Mouse (Mus musculus): Measurements from ENCODE around the gene Acp5. TPM values are rescaled to one million over a fixed set of nuclear protein-coding genes. Genes with fewer than 3 reads are reported as not detected.

Acp5 gene
- total RNA-seq, 4 experiments from 2014 or later = 0.17 to 2.9 (median 1.4) TPM

DNA sequence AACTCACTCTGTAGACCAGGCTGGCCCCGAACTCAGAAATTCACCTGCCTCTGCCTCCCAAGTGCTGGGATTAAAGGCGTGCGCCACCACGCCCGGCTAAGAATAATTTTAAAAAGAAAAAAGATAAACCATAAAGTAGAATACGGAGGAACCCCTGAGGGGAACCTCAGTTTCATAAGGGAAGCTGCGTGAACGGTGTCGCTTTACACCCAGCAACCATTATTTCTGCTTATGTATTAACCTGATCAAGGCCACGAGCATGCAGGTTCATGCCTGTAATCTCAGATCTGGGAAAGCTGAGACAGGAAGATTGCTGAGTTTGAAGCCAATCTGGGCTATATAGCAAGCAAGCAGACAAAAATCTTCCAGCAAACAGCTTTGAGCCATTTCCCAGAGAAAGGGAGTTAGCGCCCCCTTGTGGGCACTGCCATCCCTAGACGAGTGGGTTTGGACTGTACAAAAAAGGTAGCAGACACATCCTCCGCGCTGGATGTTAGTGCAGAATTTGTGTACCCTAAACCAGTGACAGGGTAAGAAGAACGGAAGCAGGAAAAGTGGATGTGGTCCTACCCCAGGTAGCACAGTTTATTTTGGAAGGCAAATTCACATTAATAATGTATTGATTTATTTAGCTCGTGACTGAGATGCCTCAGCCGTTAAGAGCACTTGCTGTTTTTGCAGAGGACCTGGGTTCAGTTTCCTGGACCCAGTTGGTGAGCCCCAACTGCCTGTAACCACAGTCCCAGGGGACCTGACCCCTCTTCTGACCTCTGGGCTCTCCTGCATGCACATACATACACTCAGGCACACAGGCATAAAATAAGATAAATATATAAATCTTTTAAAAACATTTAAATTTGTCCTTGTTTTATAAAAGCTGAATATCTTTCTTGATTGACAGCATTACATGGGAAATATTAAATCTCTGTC lies 7.9 kb upstream of the Acp5 start:
- DNase-seq (ENCODE audit: low spot score in 2 of 2) = peak; percentile 67 to 69

DNA sequence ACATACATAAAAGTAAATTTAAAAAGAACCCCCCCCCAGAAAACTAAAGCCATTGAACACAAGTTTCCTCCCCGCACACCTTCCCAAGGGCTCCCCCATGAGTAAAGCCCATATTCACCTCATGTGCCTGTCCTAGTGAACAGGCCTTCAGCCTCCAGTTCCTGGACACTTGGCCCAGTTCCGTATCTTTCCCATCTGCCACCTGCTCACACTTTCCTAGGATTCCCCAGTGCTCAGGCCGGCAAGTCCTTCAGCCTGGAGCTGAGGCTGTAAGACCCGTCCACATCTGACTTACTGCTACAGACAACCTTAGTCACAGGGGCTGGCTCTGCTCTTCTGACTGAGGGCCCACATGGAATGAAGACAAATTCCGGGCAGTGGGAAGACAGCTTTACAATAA lies 4.2 kb upstream of the Acp5 start:
- no peak for DNase-seq (ENCODE audit: low spot score in 2 of 2)

DNA sequence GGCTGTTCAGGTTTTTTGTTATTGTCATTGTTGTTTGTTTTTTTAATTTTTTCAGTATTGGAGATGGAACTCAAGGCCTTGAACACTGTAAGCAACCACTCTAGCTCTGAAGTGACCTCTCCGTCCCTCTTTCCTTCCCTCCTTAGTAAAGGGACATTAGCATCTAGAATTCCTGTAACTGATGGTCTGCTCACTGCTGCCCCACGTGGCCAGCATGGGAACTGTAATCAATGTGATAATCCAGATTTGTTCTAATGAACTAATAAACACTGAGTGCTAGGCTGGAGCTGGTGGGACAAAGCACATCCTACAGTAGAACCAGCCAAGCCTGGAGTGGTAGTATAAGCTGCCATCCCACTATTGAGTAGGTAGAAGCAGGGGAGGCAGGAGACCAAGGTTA lies 3.0 kb upstream of the Acp5 start:
- no peak for DNase-seq (ENCODE audit: low spot score in 2 of 2)

DNA sequence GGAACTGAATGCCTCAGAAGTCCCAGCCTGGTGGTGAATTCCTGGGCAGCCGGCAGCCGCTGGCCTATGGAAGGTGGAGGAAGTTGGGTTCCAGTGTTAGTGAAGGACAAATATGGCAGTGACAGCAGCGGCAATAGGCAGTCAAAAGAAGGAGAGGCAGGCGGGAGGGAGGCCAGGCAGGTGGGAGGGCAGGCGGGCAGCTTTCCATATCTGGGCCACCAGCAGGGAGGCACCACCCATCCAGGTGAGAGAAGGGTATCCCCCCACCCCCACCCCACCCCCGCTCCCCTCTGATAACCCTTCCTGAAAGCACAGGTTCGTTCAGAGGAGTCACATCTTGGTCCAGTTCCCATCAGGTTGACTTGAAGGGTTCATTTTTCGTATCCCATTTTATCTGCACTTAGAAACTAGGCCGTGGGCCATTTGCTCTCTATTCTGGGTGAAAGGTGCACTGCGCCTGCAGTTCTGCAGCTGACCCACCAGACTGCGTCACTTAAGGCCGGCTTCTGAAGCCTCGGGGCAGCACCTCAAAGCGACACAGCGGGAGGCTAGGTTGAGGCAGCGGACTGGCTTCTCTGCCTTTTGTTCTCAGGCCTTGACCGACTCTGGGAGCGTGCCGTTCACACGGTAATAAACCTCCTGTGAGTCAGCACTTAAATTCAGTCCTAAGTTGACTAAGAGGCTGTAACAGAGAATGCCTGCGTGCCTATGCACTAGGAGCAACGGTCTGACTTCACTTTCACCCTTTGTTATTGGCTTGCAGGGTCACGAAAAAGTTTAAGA lies 1.4 kb upstream of the Acp5 start:
- no peak for DNase-seq (ENCODE audit: low spot score in 2 of 2)

DNA sequence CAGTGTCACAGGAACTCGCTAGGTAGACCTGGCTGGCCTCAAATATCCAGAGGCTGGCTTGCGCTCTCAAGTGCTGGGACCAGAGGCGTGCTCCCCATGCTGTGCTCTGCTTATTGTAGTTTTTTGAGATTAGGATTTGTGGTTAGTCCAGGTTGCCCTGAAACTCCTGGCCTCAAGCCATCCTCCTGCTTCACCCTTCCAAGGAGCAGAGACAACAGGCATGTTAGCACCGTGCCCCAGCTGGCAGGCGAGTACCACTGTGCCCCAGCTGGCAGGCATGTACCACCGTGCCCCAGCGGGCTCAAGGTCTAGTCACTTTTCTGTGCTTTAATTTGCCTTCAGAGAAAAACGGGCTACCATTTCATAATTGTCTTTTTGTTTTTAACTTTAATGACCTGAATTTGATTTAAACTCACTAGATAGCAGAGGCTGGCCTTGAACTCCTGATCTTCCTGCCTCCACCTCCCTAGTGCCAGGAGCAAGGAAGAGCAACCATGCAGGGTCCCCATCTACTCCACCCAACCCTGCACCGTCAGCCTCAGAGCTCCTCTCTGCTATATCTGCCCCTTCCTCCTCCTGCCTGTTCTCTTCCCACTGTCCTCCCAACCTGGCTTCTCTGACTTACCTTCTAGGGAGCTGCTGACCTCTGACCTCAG lies 395 bp downstream of the Acp5 start:
- no peak for DNase-seq (ENCODE audit: low spot score in 2 of 2)

DNA sequence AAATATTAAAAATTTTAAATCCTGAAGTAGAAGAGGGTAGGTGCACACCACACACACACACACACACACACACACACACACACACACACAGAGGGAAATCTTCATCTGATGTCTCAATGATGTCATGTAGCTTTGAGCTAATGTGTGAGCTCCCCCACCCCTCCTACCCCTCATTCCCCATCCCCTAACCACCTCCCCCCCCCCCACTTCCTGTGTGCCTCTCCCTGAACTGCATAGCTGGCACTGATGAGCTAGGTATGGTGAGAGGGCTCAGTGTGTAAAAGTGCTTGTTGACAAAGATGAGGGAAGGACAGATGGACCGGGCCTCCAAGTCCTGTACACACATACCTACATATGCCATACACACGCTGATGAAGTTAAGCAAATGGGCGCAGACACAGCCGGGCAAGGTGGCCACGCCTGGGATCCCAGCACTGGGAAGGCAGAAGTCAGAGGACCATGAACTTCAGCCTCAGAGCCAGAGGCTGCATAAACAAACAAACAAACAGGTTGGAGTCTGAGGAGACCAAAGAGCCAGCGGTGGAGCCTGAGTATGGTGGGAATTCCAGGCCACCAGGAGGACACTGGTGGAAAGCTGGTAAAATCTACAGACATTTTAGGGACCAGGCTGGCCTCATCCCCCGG lies 1.1 kb downstream of the Acp5 start:
- no peak for DNase-seq (ENCODE audit: low spot score in 2 of 2)

DNA sequence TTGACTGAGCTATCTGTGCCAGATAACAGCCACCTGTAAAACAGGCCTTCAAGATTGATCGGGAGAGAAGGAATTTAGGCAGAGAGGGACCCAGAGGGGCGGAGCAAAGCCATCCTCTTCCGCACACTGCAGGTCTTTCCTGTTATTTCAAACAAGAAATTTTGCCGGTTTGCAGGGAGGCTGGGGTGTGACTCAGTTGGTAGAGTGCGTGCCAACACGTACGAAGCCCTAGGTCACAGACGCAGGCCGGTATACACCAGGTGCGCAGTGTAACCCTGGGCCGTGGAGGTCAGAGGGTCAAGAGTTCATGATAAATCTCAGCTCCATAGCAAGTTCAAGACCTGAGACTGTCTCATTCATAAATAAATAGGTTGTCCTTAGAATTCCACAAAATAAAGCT lies 3.3 kb downstream of the Acp5 start:
- DNase-seq (ENCODE audit: low spot score in 2 of 2) = no peak

DNA sequence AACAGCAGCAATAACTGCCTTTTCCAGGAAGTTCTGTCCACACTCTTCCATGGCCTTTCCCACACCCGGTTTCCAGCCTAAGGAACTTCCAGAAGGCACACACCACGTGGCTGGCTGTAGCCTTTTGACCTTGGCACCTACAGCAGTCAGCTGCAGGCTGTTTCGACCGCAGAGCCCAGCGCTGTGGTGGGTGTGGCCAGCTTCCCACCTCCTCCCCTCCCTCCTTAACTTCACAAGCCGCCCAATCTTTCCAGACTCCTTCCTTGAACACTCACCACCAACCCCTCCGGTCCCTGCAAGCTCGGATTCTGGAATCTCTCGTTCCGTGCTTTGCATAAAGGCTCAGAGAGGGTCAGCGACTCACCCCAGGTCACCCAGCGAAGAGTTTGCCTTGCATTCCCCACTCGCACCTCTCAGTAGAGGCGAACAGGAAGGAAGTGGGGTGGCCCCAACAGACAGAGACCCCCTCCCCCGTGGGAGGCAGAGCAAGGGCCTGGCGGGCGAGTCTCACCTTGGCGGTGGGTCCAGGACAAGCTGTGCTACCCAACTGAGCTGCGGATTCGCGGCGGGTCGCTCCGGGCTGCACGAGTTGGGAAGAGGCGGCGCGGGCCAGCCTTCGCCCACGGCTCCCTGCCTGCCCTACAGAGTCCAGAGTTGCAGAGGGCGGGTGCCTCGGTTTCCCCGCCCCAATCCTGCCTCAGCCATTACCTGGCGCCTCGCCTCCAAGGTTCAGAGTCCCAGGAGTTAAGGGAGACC lies 4.1 kb downstream of the Acp5 start:
- no peak for DNase-seq (ENCODE audit: low spot score in 2 of 2)

DNA sequence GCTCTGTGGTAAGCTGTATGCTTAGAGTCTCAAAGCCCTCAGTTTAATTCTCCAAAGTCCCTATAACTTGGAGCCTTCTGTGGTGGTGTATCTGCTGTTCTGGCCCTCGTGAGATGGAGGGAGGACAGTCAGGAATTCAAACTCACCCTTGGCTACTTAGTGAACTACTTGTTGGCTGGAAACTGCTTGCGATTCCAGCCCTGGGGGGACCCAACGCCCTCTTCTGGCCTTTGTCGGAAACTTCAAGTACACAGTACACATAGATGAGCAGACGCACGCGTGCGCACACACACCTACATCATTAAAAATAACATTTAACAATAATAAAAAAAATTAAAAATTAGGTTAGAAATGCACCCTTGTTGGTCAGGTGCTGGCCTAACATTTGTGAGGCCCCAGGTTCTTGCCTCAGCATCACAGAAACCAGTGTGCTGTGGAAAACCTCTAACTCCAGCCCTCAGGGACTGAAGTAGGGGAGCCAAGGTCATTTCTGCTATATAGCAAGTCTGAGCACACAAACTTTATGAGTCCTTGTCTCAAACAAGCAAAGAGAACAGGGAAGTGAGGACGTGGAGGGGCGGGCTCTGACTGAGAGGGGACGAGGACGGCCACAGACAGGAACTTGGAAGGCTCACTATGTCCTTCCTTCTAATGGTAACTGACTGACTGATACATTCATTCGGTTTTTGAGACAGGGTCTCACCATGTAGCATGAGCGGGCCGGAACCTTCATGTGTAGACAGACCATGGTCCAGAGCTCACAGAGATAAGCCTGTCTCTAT lies 10.1 kb downstream of the Acp5 start:
- no peak for DNase-seq (ENCODE audit: low spot score in 2 of 2)

DNA sequence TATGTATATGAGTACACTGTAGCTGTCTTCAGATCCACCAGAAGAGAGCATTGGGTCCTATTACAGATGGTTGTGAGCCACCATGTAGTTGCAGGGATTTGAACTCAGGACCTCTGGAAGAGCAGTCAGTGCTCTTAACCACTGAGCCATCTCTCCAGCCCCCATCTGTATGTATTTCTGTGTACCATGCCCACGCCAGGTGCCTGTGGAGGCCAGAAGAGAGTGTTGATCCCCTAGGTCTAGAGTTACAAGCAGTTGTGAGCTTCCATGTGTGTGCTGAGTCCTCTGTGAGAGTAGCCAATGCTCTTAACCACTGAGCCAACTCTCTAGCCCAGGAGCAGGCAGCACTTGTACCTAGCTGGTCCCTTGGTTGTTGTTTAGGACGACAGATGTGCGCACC lies 11.3 kb downstream of the Acp5 start:
- DNase-seq (ENCODE audit: low spot score in 2 of 2) = no peak

DNA sequence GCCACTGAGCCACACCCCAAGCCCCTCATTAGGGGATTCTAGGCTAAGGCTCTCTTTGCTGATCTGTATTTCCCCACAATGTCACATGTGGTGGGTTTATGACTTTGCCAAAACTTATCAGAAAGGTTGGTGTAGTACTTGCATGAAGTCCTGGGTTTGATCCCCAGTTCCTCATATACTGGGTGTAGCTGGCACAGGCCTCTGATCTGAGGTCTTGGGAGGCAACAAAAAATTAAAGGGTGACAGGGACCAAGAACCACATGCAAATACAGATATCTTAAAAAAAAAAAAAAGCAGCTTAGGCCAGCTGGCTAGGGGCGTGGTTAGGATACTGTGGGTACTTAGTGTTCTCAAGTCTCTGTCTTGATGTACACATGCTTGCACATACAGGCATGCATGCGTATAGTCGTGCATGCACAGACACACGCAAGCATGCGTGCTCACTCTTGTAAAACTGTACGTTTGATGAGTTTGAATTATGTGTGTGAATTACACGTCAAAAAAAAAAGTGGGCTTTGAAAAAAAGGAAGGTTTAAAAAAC lies 12.4 kb downstream of the Acp5 start:
- no peak for DNase-seq (ENCODE audit: low spot score in 2 of 2)

DNA sequence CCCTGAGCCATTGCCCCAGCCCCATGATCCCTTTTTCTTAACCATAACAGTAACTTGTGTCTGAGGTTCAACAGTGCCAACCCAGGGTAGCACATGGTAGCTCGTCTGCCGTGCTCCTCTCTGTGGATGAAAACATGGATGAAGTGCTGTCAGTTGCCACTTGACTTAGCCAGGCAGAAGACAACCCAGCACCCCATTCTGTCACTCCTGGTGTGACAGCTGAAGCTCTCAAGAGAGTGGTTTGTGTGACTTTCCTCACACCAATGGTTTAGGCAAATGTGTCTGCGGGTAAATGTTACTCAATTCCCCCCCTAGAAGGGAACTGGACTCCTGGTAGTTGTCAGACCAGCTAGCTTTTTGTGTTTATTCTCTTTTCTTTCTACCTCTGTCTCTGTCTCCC lies 13.5 kb downstream of the Acp5 start:
- no peak for DNase-seq (ENCODE audit: low spot score in 2 of 2)

DNA sequence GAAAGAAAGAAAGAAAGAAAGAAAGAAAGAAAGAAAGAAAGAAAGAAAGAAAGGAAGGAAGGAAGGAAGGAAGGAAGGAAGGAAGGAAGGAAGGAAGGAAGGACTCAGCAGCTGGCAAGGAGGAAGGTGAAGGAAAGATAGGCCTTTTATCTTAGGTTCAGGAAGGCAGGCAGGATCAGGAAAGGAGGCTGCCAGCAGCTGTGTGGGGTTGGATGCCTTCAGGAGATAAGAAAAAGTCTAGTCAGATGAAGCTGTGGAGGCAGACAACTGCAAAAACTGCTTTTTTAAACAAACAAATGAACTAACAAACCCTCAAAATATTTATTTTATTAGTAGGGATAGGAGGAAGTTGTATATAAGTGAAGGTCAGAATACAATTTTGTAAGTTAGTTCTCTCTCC lies 14.0 kb downstream of the Acp5 start:
- DNase-seq (ENCODE audit: low spot score in 2 of 2) = no peak

DNA sequence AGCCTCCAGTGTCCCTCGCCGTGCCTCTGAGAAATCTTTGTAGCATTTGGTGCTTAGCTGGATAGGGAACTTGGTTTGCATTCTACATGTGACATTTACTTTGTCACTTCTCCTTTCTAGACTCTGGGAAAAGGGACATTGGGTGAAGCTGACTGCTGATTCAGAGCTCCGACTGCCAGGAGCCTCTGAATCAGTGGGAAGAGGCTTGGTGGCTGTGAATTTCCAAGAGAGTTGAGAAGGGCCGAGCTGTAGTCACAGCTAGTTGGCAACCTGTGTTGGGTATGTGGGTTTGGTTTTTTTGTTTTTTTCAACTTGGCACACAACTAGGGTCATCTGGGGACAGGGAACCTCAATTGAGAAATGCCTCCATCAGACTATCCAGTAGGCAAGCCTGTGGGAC lies 16.0 kb downstream of the Acp5 start:
- DNase-seq (ENCODE audit: low spot score in 2 of 2) = no peak

DNA sequence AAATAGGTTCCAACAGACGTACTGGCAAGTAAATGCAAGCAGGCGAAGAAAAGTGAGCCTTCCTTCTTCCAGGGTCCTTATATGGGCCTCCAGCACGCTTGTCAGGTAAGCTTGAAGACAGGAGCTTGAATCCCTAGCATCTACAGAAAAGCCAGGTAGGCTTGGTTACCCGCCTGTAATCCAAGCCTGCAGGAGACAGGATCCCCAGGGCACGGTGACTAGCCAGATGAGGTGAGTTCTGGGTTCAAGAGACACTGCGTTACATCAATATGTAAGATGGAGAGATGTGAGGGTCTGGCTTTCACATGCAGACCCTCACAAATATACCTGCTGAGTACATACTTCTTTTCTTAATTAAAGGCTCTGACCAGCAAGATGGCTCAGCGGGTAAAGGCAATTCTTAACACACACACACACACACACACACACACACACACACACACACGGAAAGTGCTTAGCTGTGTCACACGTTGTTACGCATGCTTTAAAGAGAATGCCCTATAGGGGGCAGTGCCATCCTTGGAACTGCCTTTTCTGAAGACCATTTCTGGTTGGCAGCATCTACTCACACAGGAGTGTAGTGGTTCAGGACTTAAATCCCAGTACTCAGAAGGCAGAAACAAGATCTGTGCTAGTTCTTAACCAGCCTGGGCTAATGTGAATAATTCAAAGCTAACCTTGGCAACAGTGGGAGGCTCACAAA lies 17.6 kb downstream of the Acp5 start:
- DNase-seq (ENCODE audit: low spot score in 2 of 2) = no peak

DNA sequence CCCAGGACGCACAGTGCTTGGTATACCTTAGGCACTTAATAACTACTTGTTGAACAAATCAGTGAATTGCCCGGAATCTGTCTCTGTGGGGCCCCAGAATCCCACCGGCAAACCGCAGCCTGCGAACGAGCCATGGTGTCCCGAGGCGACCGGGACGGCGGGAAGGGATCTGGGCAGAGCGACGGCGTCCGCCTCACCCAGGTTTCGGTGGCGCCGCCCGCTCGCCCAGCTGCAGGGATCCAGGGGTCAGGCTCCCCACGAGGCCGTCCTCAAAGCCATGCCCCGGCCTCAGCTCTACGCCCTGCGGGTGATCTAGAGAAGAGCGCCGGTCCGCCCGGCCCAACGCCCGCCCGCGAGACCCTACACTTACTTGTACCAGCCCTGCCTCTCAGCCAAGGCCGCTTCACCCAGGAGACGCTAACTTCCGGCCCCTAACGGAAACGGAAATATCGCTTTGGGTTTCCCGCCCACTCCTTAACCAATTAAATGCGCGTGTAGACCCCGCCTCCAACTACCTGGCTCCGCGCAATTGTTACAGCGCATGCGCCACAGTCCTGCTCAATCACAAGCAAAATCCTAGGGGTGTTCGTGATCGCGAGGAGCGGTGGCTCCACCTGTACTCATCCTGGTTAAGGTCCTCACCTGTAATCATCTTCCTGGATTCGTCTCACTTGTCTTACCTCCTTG lies 18.6 kb downstream of the Acp5 start, which contains the start of gene Elof1:
Gene Elof1, minus strand, starts transcription at position 433 of the 687 bp plus-strand sequence.
- peak; percentile 84 to 89 for DNase-seq (ENCODE audit: low spot score in 2 of 2)

DNA sequence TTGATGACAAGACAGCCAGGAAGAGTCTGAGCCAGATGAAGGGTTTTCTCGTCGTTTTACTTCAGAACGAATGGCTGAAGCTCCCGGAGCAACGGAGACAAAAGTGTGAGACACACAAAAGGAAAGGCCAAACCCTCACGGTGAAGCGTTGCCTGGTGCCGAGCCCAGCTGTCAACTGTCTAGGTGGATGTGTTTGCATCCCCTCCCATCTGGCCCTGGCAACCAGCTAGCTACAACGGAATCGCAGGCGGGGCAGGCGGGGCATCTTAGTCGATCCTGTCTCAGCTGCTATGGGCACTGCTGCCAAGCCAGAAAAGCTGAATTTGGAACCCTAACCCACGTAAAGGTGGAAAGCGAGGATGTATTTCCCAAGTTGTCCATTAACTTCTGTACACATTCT lies 19.4 kb downstream of the Acp5 start:
- no peak for DNase-seq (ENCODE audit: low spot score in 2 of 2)

DNA sequence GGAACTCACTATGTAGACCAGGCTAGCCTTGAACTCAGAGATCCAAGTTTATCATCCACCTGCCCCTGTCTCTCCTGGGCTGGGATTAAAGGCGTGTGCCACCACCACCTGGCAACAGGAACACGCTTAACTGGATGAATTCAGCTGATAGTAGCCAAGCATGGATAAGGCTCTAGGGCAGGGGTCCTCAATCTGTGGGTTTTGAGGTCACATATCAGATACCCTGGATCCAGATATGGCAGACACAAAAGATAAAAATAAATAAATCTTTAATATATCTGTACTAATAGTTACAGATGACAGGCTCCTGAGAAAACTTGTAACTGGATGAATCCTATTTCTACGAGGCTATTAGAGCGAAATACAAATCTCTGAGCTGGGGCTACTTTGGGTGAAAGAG lies 19.9 kb downstream of the Acp5 start:
- no peak for DNase-seq (ENCODE audit: low spot score in 2 of 2)
